Mouse (Mus musculus) embryonic fibroblast, embryonic 13.5 days (primary cell): ENCODE results near the gene Dnajb3. TPM values are rescaled to one million over a fixed set of nuclear protein-coding genes. Genes with fewer than 3 reads are reported as not detected.

Source experiments
- H3K27ac ChIP-seq: 2 replicates; pipeline ENCODE4 v1.5.1; 2012; ENCODE audit warnings: low read length, control low read depth, inconsistent platforms; ENCODE audit not compliant: insufficient read depth
- H3K4me1 ChIP-seq: 2 replicates; pipeline ENCODE4 v1.6.1; 2011; ENCODE audit warnings: low read length; ENCODE audit not compliant: control insufficient read depth, insufficient read depth
- H3K4me3 ChIP-seq: 2 replicates; pipeline ENCODE4 v1.5.1; 2011; ENCODE audit warnings: mild to moderate bottlenecking, control low read depth, low read length; ENCODE audit not compliant: insufficient read depth
- CTCF ChIP-seq: IDR thresholded peaks from 2 replicates; pipeline ENCODE4 v1.5.1; 2011; ENCODE audit warnings: mild to moderate bottlenecking, control low read depth, low read length, moderate library complexity, borderline replicate concordance; ENCODE audit not compliant: insufficient read depth
- POLR2A ChIP-seq: IDR thresholded peaks from 2 replicates; pipeline ENCODE4 v1.6.1; 2011; ENCODE audit warnings: low read depth, mild to moderate bottlenecking, control low read depth, low read length, moderate library complexity
- polyA plus RNA-seq: library from polyadenylated mRNA; stranded (reverse); fragments of >200 nt; gene quantifications from 2 replicates; pipeline ENCODE4 v1.2.4, GENCODE M21; 2011; ENCODE audit warnings: low read depth; ENCODE audit not compliant: missing spikeins, insufficient read length

Dnajb3 gene
- polyA plus RNA-seq, 1 experiment, result 3.0 TPM

DNA sequence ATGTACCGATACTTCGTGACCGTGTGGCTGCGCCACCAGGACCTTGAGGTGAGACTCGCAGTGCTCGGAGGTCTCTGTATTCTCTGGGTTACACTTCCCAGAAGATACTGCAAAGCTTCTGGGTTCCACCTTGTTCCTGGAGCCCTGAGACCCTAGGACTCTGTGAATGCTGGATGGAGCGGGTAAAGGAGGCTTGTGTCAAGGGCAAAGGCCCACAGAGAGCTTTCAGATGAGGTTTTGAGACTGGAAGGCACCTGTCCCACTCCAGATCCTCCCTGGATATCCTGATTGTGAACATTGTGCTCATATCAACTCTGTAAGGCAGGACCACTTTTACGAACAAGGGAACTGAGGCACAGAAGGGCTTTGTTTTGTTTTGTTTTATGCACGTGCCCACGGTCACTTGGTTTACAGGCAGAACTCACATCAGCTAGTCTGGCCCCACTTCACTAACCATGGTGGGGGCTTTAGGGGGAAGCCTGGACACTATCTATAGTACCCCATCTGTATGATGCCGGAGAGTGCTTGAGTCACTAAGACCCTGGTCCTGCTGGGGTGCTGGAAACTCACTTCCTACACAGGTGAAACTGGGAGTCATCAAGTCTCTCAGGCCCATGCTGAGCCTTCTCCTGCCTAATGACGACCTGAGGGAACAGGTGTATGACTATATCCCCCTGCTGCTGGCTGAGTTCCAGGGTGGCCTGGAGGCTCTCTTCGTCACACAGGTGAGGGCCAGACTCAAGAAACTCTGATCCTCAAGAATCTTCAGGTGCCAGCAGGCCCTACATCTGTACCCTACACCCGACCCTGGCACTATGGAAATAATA, 28.1 kb upstream of the Dnajb3 start:
- H3K4me3 ChIP-seq, result no peak overlapping the region
- H3K4me1 ChIP-seq, result no peaks in the 10 kb centered on the region
- TF ChIP-seq POLR2A, result no peak
- no peak for TF ChIP-seq CTCF
- no peak overlapping the region for H3K27ac ChIP-seq

GRCm38 (mm10) chr1:88232664-88233380, 27.2 kb upstream of the Dnajb3 start:
- H3K4me3 ChIP-seq, result no peak overlapping the region
- no peaks in the 10 kb centered on the region for H3K4me1 ChIP-seq
- TF ChIP-seq POLR2A (no peak), CTCF (no peak)
- no peak overlapping the region for H3K27ac ChIP-seq

DNA sequence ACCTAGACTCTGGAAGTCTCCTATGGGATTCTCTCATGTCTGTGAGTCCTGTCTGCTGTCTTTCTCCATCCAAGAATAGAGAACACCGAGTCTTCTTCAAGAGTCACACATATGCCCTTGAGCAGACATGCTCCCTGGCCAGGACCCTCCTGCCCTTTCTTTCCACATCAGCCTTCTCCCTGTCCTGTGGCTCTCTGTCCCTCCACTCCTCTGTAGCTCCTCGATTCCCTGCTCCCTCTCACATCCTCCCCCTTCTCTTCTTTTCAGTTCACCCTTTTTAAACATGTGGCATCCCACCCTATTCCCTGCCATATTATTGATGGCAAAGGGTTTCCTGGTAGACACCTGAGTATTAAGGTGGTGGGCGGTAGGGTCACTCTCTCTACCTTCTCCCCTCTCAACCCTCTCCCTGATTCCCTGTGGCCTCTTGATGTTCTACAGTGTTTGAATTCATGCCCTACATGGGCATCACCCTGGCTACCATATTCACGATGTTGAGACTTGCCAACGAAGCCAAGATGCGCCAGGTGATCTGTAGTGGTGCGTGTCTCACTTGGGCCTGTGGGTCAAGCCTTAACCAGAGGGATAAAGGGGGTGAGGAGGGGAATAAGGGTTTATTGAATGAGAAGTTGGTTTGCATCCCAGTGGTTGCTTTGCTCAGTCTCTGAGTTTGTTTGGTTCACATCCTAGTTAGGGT, 26.4 kb upstream of the Dnajb3 start:
- no peaks in the 10 kb centered on the region for H3K4me1 ChIP-seq
- H3K27ac ChIP-seq, result no peak overlapping the region
- no peak overlapping the region for H3K4me3 ChIP-seq
- no peak for TF ChIP-seq POLR2A
- no peak for TF ChIP-seq CTCF

GRCm38 (mm10) chr1:88230981-88231802, 25.6 kb upstream of the Dnajb3 start:
- no peak overlapping the region for H3K27ac ChIP-seq
- H3K4me1 ChIP-seq, result no peaks in the 10 kb centered on the region
- H3K4me3 ChIP-seq, result no peak overlapping the region
- TF ChIP-seq CTCF, result no peak
- TF ChIP-seq POLR2A, result no peak

GRCm38 (mm10) chr1:88230421-88230820, 24.8 kb upstream of the Dnajb3 start:
- H3K4me1 ChIP-seq, result no peaks in the 10 kb centered on the region
- H3K4me3 ChIP-seq, result no peak overlapping the region
- no peak overlapping the region for H3K27ac ChIP-seq
- TF ChIP-seq CTCF (no peak), POLR2A (no peak)

DNA sequence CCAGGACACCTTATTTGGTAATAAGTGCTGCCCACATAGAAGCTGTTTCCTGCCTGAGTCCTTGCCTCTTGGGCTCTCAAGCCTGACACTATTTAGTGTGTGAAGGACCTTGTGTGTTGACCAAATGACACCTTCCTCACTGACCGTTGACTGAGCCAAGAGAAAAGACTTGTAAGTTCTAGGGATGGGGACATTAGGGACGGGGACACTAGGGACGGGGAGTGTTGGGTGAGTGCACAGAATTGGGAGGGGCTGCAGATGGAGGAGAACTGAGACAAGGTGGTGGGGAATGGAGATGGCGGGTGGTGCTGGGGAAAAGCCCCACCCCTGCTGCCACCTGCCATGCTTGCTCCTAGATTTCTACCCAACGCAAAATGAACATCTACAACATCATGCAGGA, 24.4 kb upstream of the Dnajb3 start:
- Histone ChIP-seq H3K4me1 (no peaks in the 10 kb centered on the region), H3K4me3 (no peak overlapping the region), H3K27ac (no peak overlapping the region)
- no peak for TF ChIP-seq CTCF
- no peak for TF ChIP-seq POLR2A

DNA sequence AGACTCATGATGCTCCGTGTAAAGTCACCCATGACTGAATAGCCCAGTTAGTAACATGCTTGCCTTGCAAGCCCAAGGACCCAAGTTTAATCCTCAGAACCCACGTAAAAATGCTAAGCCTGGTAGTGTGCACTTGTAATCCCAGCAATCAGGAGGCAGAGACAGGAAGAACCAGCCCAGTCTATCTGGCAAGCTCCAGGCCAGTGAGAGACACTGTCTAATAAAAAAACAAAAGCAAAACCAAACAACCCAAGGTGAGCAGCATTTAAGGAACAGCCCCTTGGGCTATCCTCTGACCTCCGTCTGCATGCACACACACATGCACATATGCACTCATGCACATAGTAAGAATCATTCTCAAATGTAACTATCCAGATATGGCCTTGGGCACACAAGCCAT, 24.0 kb upstream of the Dnajb3 start:
- Histone ChIP-seq H3K4me1 (no peaks in the 10 kb centered on the region), H3K27ac (no peak overlapping the region), H3K4me3 (no peak overlapping the region)
- TF ChIP-seq POLR2A, result no peak
- TF ChIP-seq CTCF, result no peak

DNA sequence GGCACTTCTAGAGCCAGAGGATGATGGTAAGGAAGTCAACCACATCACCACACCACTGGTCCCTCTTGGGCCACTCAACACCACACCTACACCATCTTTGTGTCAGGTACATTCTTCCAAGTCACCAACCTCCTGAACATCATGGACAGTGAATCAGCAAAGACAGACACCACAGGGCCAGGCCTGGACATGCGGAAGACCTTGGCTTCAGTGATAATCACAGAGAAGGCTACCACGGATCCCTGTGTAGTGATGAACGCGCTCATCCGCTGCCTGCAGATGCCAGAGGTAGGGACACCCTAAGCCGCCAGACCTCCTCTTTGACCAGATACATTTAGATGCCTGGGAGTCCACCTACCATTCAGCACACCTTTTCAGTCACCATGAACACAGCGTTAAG, 22.5 kb upstream of the Dnajb3 start:
- no peak for TF ChIP-seq POLR2A
- TF ChIP-seq CTCF, result no peak
- no peak overlapping the region for H3K27ac ChIP-seq
- no peaks in the 10 kb centered on the region for H3K4me1 ChIP-seq
- H3K4me3 ChIP-seq, result no peak overlapping the region

- Histone ChIP-seq H3K4me1 (no peaks in the 10 kb centered on the region), H3K4me3 (no peak overlapping the region), H3K27ac (no peak overlapping the region)
- TF ChIP-seq POLR2A (no peak), CTCF (no peak)
Observed at GRCm38 (mm10) chr1:88227482-88227881, 21.9 kb upstream of the Dnajb3 start.
